ENCODE assay signal across 25 mouse cellular contexts in the genomic region with DNA sequence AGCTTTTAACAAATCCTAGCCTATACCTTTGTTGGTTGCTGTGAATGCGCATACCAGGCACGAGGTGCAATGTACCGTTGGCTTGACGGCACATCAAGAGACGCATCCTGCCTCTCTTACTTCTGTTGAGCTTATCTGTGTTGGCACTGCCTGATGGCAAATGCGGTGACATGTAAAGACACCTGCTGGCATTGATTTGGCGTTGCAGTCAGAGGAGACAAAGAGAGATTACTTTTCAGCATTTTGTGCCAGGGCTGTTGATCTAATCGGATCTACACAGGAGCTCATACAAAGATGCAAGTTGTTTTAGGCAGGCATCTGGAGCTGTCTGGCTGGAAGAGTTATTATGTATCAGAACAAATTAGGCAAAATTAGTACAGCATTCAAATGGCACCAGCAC.
DNase-seq lines count a peak whose midpoint lies in the region; ATAC-seq lines count a peak whose summit lies in the region.
"Had no signal": no experiment of that assay in that cellular context is flagged by ENCODE, and none has a peak within 500 bp of the region (broad histone marks: within the 10 kb centered on the region; RNA-seq: fewer than 3 reads in every experiment).

No protein-coding gene starts in this region.

- no peak overlapping the region for H3K9ac ChIP-seq in hindbrain, embryonic 15.5 days
- no peak overlapping the region for H3K9ac ChIP-seq in midbrain, embryonic 13.5 days (replicated peaks)
- H3K9ac ChIP-seq in midbrain, embryonic 14.5 days (replicated peaks; ENCODE audit: low read length) = no peak overlapping the region
- H3K9ac ChIP-seq: heart, embryonic 13.5 days; kidney, embryonic 15.5 days; limb, embryonic 15.5 days; liver, embryonic 14.5 days; lung, embryonic 14.5 days had no signal

- no peaks in the 10 kb centered on the region for H3K4me1 ChIP-seq in hindbrain, embryonic 15.5 days (replicated peaks)
- H3K4me1 ChIP-seq in hindbrain, embryonic 10.5 days (replicated peaks) = no peaks in the 10 kb centered on the region
- H3K4me1 ChIP-seq in midbrain, embryonic 13.5 days (replicated peaks) = no peaks in the 10 kb centered on the region
- H3K4me1 ChIP-seq in midbrain, embryonic 14.5 days (ENCODE audit: control insufficient read depth, insufficient read depth, low read length) = no peaks in the 10 kb centered on the region
- H3K4me1 ChIP-seq: kidney, embryonic 15.5 days had no signal

- no peak overlapping the region for H3K27ac ChIP-seq in hindbrain, embryonic 15.5 days (replicated peaks)
- no peak overlapping the region for H3K27ac ChIP-seq in hindbrain, embryonic 10.5 days
- H3K27ac ChIP-seq in midbrain, embryonic 13.5 days = no peak overlapping the region
- no peak overlapping the region for H3K27ac ChIP-seq in midbrain, embryonic 14.5 days (replicated peaks; ENCODE audit: low read depth, low read length)
- H3K27ac ChIP-seq: embryonic facial prominence, embryonic 10.5 days; heart, embryonic 13.5 days; kidney, embryonic 15.5 days; limb, embryonic 15.5 days; liver, embryonic 14.5 days had no signal

- no peaks in the 10 kb centered on the region for H3K27me3 ChIP-seq in hindbrain, embryonic 15.5 days
- no peaks in the 10 kb centered on the region for H3K27me3 ChIP-seq in hindbrain, embryonic 10.5 days (ENCODE audit: insufficient read depth, poor library complexity, severe bottlenecking)
- H3K27me3 ChIP-seq in midbrain, embryonic 13.5 days = no peaks in the 10 kb centered on the region
- no peaks in the 10 kb centered on the region for H3K27me3 ChIP-seq in midbrain, embryonic 14.5 days (ENCODE audit: control insufficient read depth, insufficient read depth, low read length)
- H3K27me3 ChIP-seq: heart, embryonic 13.5 days; kidney, embryonic 15.5 days; limb, embryonic 15.5 days; Patski had no signal

- 62% methylated on average over 8 of the region's 8 CpGs for WGBS in hindbrain, embryonic 15.5 days
- 83% methylated on average over 8 of the region's 8 CpGs for WGBS in hindbrain, embryonic 10.5 days
- WGBS in midbrain, embryonic 13.5 days = 70% methylated on average over 8 of the region's 8 CpGs
- 61% methylated on average over 8 of the region's 8 CpGs for WGBS in midbrain, embryonic 14.5 days

- no peaks in the 10 kb centered on the region for H3K36me3 ChIP-seq in hindbrain, embryonic 15.5 days
- H3K36me3 ChIP-seq in hindbrain, embryonic 10.5 days = no peaks in the 10 kb centered on the region
- H3K36me3 ChIP-seq in midbrain, embryonic 13.5 days = no peaks in the 10 kb centered on the region
- H3K36me3 ChIP-seq in midbrain, embryonic 14.5 days (ENCODE audit: control insufficient read depth, insufficient read depth, low read length) = no peaks in the 10 kb centered on the region
- H3K36me3 ChIP-seq: embryonic facial prominence, embryonic 10.5 days; heart, embryonic 13.5 days; kidney, embryonic 15.5 days; limb, embryonic 15.5 days had no signal

- DNase-seq in cerebellum, postnatal 25 days = peak; percentile 20 to 22
- no peak for DNase-seq in cerebellum, adult 9-11 months
- no peak for DNase-seq in hindbrain, embryonic 10.5 days (ENCODE audit: low spot score)
- no peak for DNase-seq in midbrain, embryonic 14.5 days
- DNase-seq in Muller cell, postnatal 12 days (ENCODE audit: inconsistent ontology term) = no peak
- DNase-seq: adrenal gland, postnatal 36 days; cerebellum, adult 11-12 months; gastrocnemius, postnatal 14 days; heart, adult 11 months; heart, postnatal 14 days; kidney, adult 11 months; kidney, postnatal 36 days; layer of hippocampus, adult 9-11 months; lung, embryonic 14.5 days; right cerebral cortex, postnatal 25 days; spleen, adult 18-20 months had no signal

- H3K4me2 ChIP-seq in hindbrain, embryonic 15.5 days = no peak overlapping the region
- no peak overlapping the region for H3K4me2 ChIP-seq in midbrain, embryonic 13.5 days (replicated peaks)
- H3K4me2 ChIP-seq in midbrain, embryonic 14.5 days (ENCODE audit: low read length) = no peak overlapping the region
- H3K4me2 ChIP-seq: heart, embryonic 13.5 days; kidney, embryonic 15.5 days; limb, embryonic 15.5 days; lung, embryonic 14.5 days had no signal

- ATAC-seq in hindbrain, embryonic 15.5 days (ENCODE audit: low FRiP score, low read depth) = peak; percentile 70
- ATAC-seq in midbrain, embryonic 13.5 days = 0 out of 2 replicates have a peak, but pooled peaks have one; percentile 20
- no peak for ATAC-seq in midbrain, embryonic 14.5 days (ENCODE audit: low FRiP score, low TSS enrichment)
- ATAC-seq: CD4-positive, CD25-positive, alpha-beta regulatory T cell, adult 4 months; Patski had no signal

- no peak overlapping the region for H3K4me3 ChIP-seq in hindbrain, embryonic 15.5 days
- H3K4me3 ChIP-seq in hindbrain, embryonic 10.5 days = no peak overlapping the region
- H3K4me3 ChIP-seq in midbrain, embryonic 13.5 days (replicated peaks) = no peak overlapping the region
- H3K4me3 ChIP-seq in midbrain, embryonic 14.5 days (replicated peaks; ENCODE audit: low read depth, low read length) = no peak overlapping the region
- H3K4me3 ChIP-seq: embryonic facial prominence, embryonic 10.5 days; heart, embryonic 13.5 days; kidney, embryonic 15.5 days; limb, embryonic 15.5 days had no signal

- no peaks in the 10 kb centered on the region for H3K9me3 ChIP-seq in hindbrain, embryonic 15.5 days
- H3K9me3 ChIP-seq in hindbrain, embryonic 10.5 days = no peaks in the 10 kb centered on the region
- no peaks in the 10 kb centered on the region for H3K9me3 ChIP-seq in midbrain, embryonic 13.5 days
- no peaks in the 10 kb centered on the region for H3K9me3 ChIP-seq in midbrain, embryonic 14.5 days (ENCODE audit: control insufficient read depth, low read length)
- H3K9me3 ChIP-seq: embryonic facial prominence, embryonic 10.5 days; heart, embryonic 13.5 days; kidney, embryonic 15.5 days; limb, embryonic 15.5 days had no signal

Comparison
In these comparisons a context has a peak if more than half of its experiments do, and no peak if none do; other contexts are left out.
1. DNase-seq: peak in cerebellum, postnatal 25 days (2 of 2); none in cerebellum, adult 9-11 months (single experiment), hindbrain, embryonic 10.5 days (single experiment), midbrain, embryonic 14.5 days (single experiment) and Muller cell, postnatal 12 days (single experiment).